Mouse (Mus musculus): Measurements from ENCODE around the gene Tcf25. TPM values are rescaled to one million over a fixed set of nuclear protein-coding genes. Genes with fewer than 3 reads are reported as not detected.
A peak's percentile ranks its signal among the peaks of the same experiment; 100 is the strongest.
"Not testable (repeated sequence)": the region's sequence is repeated elsewhere in the genome, so short reads cannot be mapped to it uniquely, and the experiment has no call there.

Gene Tcf25
- total RNA-seq, 1 experiment from 2014 or later = 126 TPM

DNA sequence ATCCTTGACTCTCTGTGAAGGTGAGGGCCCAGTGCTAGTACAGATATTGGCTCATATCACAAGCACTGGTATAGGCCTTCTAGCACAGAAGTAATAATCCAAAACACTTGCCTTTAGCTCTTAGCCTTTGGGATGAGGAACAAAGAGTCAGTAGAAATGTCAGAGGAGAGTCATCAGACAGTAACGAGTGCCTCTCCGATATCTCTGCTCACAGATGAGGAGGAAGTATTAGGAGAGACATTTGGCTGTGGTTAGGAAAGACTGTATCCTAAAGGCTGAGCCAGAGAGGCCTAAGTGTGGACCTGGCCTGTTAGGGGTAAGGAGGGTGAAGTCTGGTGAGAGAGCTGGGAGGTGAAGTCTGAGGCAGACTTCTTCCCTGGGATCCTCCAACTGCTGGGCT, 68.2 kb downstream of the Tcf25 start:
- ATAC-seq (replicated peaks in 1 of 2; ENCODE audit: insufficient read depth in 1 of 2, low FRiP score in 2 of 2, low TSS enrichment in 1 of 2, low read depth in 1 of 2, poor library complexity in 2 of 2, severe bottlenecking in 2 of 2) = no peak

DNA sequence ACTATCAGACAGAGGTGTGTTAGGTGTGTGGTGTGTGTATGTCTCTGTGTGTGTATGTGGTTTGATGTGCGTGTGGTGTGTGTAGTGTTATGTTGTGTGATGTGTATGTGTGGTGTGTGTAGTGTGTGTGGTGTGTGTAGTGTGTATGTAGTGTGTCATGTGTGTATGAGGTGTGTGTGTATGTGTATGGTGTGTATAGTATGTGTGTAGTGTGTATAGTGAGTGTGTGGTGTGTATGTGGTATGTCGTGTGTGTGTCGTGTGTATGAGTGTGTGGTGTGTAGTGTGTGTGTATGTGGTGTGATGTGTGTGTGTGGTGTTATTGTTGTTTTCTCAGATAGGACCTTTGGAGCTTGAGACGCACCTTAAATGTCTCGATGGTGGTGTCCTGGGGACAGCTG, 68.8 kb downstream of the Tcf25 start:
- no peak for ATAC-seq (replicated peaks in 1 of 2; ENCODE audit: insufficient read depth in 1 of 2, low FRiP score in 2 of 2, low TSS enrichment in 1 of 2, low read depth in 1 of 2, poor library complexity in 2 of 2, severe bottlenecking in 2 of 2)

DNA sequence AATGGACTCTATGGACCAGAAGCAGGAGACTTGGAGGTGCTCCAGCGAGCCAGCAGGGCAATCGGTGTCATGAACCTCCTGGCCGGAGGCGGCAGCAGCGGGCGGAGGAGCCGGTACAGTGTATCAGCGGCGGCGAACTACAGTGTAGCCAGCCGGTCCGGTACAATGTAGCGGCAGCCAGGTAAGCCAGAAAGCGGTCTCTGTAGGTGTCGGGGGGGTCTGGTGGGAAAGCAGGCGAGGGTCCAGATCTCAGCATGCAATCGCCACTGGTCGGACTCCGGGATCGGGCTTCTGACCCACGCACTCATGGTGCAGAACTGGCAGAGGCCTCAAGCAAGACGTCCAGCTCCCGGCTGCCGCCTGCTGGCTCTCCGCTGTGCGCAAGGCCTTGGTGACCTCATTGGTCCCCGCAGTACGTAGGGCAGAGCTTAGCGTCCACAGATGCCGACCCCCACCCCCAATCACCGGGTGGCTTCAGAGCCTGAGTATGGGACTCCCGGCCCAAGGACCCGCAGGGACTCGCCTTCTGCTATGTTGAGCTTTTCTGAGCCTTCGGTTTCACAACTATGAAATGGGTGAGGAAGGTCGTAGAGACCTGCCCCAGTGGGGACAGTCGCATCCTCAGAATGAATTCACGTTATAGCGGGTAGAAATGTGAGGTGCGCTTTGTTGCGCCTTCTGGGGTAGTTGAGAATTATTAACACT, 69.5 kb downstream of the Tcf25 start:
- peak; percentile 92 to 93 for ATAC-seq (replicated peaks in 1 of 2; ENCODE audit: insufficient read depth in 1 of 2, low FRiP score in 2 of 2, low TSS enrichment in 1 of 2, low read depth in 1 of 2, poor library complexity in 2 of 2, severe bottlenecking in 2 of 2)

DNA sequence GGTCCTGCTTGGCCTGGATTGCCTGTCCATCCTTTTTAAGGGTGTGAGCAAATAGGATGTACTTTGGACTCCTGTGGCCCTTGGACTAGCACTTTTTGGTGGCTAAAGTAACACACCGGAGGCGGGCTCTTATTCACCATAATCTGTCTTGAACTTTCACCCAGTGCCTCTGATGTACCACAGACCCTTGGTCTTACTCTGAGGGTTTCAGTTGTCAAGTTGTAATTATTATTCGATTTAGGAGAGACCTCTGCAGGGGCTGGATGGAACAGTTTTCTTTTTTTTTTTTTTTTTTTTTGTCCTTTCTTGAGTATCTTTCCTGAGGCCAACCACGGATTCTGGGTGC, 70.0 kb downstream of the Tcf25 start:
- 0 out of 4 replicates have a peak, but pooled peaks of 1 of the 2 experiments have one; percentile 0 for ATAC-seq (replicated peaks in 1 of 2; ENCODE audit: insufficient read depth in 1 of 2, low FRiP score in 2 of 2, low TSS enrichment in 1 of 2, low read depth in 1 of 2, poor library complexity in 2 of 2, severe bottlenecking in 2 of 2)

DNA sequence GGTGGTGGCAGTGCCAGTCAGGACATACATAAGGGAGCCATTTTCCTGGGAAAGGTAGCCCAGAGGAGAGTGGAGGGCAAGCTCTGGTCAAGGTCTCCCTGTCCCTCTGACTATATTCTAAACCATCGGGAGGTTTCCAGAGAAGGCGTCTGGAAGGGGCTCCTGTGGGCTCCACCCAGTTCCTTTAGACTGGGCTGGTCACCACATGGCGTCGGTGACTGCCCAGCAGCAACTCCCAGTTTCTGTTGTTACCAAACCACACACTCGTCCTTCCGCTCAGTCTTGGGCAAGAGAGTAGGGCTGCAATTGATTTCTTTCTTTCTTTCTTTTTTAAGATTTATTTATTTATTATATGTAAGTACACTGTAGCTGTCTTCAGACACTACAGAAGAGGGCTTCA, 70.6 kb downstream of the Tcf25 start:
- ATAC-seq (replicated peaks in 1 of 2; ENCODE audit: insufficient read depth in 1 of 2, low FRiP score in 2 of 2, low TSS enrichment in 1 of 2, low read depth in 1 of 2, poor library complexity in 2 of 2, severe bottlenecking in 2 of 2) = no peak; a peak in 1 of 4 replicates

DNA sequence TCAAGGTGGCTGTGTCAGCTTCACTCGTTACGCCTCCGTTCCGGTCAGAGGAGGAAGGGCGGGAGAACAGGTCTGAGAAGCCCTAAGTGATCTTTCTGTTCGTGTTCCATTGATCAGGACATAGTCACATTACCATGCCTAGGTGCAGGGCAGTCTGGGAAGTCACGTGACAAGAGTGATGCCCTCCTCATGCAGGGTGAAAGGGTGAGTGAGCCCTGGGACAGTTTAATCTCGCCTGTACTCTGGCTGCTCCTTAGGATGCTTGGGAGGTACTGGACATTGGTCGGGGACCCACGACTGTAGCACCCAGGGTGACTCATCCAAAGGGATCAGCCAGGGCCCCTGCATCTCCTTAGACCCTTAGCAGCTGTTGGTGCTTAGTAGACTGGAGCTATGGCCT, 72.4 kb downstream of the Tcf25 start:
- no peak for ATAC-seq (replicated peaks in 1 of 2; ENCODE audit: insufficient read depth in 1 of 2, low FRiP score in 2 of 2, low TSS enrichment in 1 of 2, low read depth in 1 of 2, poor library complexity in 2 of 2, severe bottlenecking in 2 of 2)

DNA sequence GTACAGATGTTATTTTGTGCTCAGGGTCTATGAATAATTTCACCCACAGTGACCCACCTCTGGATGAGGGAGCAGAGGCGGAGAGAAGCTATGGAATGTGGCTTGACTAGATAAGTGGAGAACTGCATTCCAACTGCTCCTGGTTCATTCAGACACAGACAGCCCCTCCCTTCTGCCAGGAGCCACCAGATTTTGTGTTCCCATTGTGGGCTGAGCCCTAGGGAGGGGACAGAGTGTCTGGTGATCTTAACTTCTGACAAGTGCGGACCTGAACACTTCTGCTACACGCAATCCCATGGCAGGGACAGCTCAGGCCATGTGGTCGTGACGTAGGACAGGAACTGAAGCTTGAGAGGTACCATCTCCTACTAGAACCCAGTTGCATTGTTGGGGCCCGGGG, 73.2 kb downstream of the Tcf25 start:
- no peak for ATAC-seq (replicated peaks in 1 of 2; ENCODE audit: insufficient read depth in 1 of 2, low FRiP score in 2 of 2, low TSS enrichment in 1 of 2, low read depth in 1 of 2, poor library complexity in 2 of 2, severe bottlenecking in 2 of 2)

DNA sequence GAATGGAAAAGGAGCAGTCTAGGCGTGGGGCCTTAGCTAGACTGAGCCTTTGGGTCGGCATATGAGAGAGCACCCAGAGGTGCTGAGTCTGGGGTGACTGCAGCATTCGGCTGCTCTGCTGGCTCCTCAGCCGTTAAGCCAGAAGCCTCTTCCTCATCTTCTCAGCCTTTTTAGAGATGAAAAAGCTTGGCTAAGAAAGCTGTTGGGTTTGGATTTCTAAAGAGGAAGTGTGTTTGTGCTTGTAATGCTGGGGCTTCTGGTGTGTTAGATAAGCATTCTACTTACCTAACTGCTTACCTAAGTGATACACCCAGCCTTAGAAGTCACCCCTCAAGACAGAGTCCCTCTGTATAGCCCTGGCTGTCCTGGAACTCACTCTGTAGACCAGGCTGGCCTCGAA, 77.2 kb downstream of the Tcf25 start:
- ATAC-seq (replicated peaks in 1 of 2; ENCODE audit: insufficient read depth in 1 of 2, low FRiP score in 2 of 2, low TSS enrichment in 1 of 2, low read depth in 1 of 2, poor library complexity in 2 of 2, severe bottlenecking in 2 of 2) = peak; percentile 73 to 77

DNA sequence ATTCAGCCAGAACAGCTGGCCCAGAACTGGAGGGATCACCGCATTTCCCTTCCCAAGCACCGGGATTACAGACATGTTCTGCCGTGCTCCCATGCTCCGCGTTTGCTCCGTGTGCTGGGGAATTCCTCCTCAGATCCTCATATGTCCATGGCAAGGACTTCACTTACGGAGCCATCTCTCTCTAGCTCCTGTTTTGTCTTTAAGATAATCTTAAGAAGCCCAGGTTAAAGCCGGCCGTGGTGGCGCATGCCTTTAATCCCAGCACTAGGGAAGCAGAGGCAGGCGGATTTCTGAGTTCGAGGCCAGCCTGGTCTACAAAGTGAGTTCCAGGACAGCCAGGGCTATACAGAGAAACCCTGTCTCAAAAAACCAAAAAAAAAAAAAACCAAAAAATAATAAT, 78.2 kb downstream of the Tcf25 start:
- ATAC-seq (replicated peaks in 1 of 2; ENCODE audit: insufficient read depth in 1 of 2, low FRiP score in 2 of 2, low TSS enrichment in 1 of 2, low read depth in 1 of 2, poor library complexity in 2 of 2, severe bottlenecking in 2 of 2) = not testable (repeated sequence)

DNA sequence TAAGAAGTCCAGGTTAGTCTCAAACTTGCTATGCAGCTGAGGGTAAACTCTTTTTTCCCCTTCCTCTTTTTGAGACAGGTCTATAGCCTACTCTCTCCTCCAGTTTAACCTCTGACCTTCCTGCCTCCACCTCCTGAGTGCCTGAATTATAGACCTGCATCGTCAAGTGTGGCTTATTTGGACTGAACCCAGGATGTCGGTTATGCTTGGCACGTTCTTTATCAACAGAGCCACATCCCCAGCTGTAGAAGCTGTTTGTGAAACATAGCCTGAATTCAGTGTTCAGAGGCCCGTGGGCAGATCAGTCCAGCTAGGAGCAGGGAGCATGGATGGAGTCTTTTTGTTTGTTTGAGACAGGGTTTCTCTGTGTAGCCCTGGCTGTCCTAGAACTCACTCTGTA, 78.6 kb downstream of the Tcf25 start:
- ATAC-seq (replicated peaks in 1 of 2; ENCODE audit: insufficient read depth in 1 of 2, low FRiP score in 2 of 2, low TSS enrichment in 1 of 2, low read depth in 1 of 2, poor library complexity in 2 of 2, severe bottlenecking in 2 of 2) = peak; percentile 60 to 66

DNA sequence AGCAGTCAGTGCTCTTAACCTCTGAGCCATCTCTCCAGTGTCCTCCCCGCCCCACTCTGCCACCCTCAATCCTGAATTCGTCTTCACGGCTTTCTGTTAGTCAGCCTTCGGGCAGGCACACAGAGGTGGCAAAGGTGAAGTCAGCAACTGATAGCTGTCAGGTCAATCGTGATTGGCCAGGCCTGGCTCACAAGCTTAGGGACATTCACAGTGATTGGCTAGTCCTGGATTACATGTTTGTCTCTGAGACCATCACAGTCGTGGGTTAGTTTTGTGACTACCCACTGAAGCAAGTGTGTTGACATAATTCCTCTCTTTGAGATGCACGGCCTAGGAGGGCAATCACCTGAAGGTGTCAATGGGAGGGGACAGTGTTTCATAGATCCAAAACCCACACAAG, 79.7 kb downstream of the Tcf25 start:
- no peak for ATAC-seq (replicated peaks in 1 of 2; ENCODE audit: insufficient read depth in 1 of 2, low FRiP score in 2 of 2, low TSS enrichment in 1 of 2, low read depth in 1 of 2, poor library complexity in 2 of 2, severe bottlenecking in 2 of 2)

Other genes with a start within 250 kb of the Tcf25 start
- gene Sult5a1, start 215.4 kb upstream of the Tcf25 start, total RNA-seq (2017) = not detected in 2 replicates
- not detected in 2 replicates for gene Dpep1, start 187.5 kb upstream of the Tcf25 start, total RNA-seq (2017)
- 18.1 and 52.8 TPM in 2 replicates for gene Chmp1a, start 161.0 kb upstream of the Tcf25 start, total RNA-seq (2017)
- gene Spata33, start 160.9 kb upstream of the Tcf25 start, total RNA-seq (2017) = 1.5 TPM in 1 of 2 replicates, not detected in the other
- 32.6 and 39.1 TPM in 2 replicates for gene Cdk10, start 148.9 kb upstream of the Tcf25 start, total RNA-seq (2017)
- 1.2 and 2.5 TPM in 2 replicates for gene Spata2l, start 137.5 kb upstream of the Tcf25 start, total RNA-seq (2017)
- 10.5 and 12.8 TPM in 2 replicates for gene Zfp276, start 119.6 kb upstream of the Tcf25 start, total RNA-seq (2017)
- gene Vps9d1, start 119.4 kb upstream of the Tcf25 start, total RNA-seq (2017) = 18.8 and 24.6 TPM in 2 replicates
- gene Fanca, start 55.2 kb upstream of the Tcf25 start, total RNA-seq (2017) = 23.7 and 38.5 TPM in 2 replicates
- gene Spire2, start 41.0 kb upstream of the Tcf25 start, total RNA-seq (2017) = 0.94 and 4.0 TPM in 2 replicates
- gene Mc1r, start 33.4 kb downstream of the Tcf25 start, total RNA-seq (2017) = not detected in 2 replicates
- 0.89 TPM in 1 of 2 replicates, not detected in the other for gene Tubb3, start 37.7 kb downstream of the Tcf25 start, total RNA-seq (2017)
- gene Def8, start 49.8 kb downstream of the Tcf25 start, total RNA-seq (2017) = 63.8 and 85.3 TPM in 2 replicates
- 16.9 and 18.8 TPM in 2 replicates for gene Afg3l1, start 104.2 kb downstream of the Tcf25 start, total RNA-seq (2017)
- gene Dbndd1, start 141.7 kb downstream of the Tcf25 start, total RNA-seq (2017) = not detected in 2 replicates
- gene Gas8, start 145.1 kb downstream of the Tcf25 start, total RNA-seq (2017) = 18.9 and 21.1 TPM in 2 replicates

Data from hematopoietic stem cell, adult 5-6 weeks (primary cell).